Mouse (Mus musculus) heart, embryonic 12.5 days (tissue): ENCODE data around the gene Fam89b. TPM values are rescaled to one million over a fixed set of nuclear protein-coding genes. Genes with fewer than 3 reads are reported as not detected.

Experiments
- ATAC-seq: fragments of 200-750 bp; cut with Nextera tagmentation; 2 replicates; pipeline ENCODE4 v1.8.0; 2017; ENCODE audit warnings: moderate TSS enrichment, moderate library complexity; ENCODE audit not compliant: insufficient number of reproducible peaks, low FRiP score
- H3K27ac ChIP-seq: fragments of 300-500 bp; sonication (generic); 2 replicates; pipeline ENCODE4 v1.5.1; 2016; ENCODE audit warnings: mild to moderate bottlenecking, moderate library complexity; ENCODE audit not compliant: poor library complexity, severe bottlenecking
- H3K27me3 ChIP-seq: fragments of 300-500 bp; sonication (generic); replicated peaks from 2 replicates; pipeline ENCODE4 v1.6.1; 2016; ENCODE audit warnings: mild to moderate bottlenecking, moderate library complexity
- H3K36me3 ChIP-seq: fragments of 300-500 bp; sonication (generic); 2 replicates; pipeline ENCODE4 v1.6.1; 2016; ENCODE audit warnings: mild to moderate bottlenecking, moderate library complexity
- H3K4me1 ChIP-seq: fragments of 300-500 bp; sonication (generic); replicated peaks from 2 replicates; pipeline ENCODE4 v1.6.1; 2016; ENCODE audit warnings: mild to moderate bottlenecking
- H3K4me2 ChIP-seq: fragments of 300-500 bp; sonication (generic); 2 replicates; pipeline ENCODE4 v1.6.1; 2016; ENCODE audit warnings: mild to moderate bottlenecking, moderate library complexity
- H3K4me3 ChIP-seq: fragments of 300-500 bp; sonication (generic); 2 replicates; pipeline ENCODE4 v1.5.1; 2016; ENCODE audit warnings: mild to moderate bottlenecking
- H3K9ac ChIP-seq: fragments of 300-500 bp; sonication (generic); 2 replicates; pipeline ENCODE4 v1.6.1; 2016; ENCODE audit warnings: mild to moderate bottlenecking, moderate library complexity
- H3K9me3 ChIP-seq: fragments of 300-500 bp; sonication (generic); replicated peaks from 2 replicates; pipeline ENCODE4 v1.6.1; 2016; ENCODE audit warnings: mild to moderate bottlenecking, moderate library complexity
- WGBS: fragments of 180-500 bp; shearing (Covaris S2); methylation state at CpG from one replicate; pipeline ENCODE4 v1.1.7; 2016; 5-methylcytosine and 5-hydroxymethylcytosine counted together
- polyA plus RNA-seq: library from polyadenylated mRNA; unstranded; fragments of >200 nt; fragmentation: Nextera tagmentation; extraction: Ambion mirVana; gene quantifications from 2 replicates; pipeline ENCODE4 v1.2.1, GENCODE M21; 2016

The Fam89b gene
- 78.9 and 81.3 TPM in 2 replicates for polyA plus RNA-seq

- WGBS, result under 1% methylated on average over 37 of the region's 37 CpGs
- Histone ChIP-seq H3K4me2 (peak within 1 kb of the TSS; percentile 98), H3K4me1 (peaks cover 58% of the 10 kb centered on the region), H3K27me3 (peaks cover 4% of the 10 kb centered on the region; the same call in 1 of the 2 replicates), H3K36me3 (peaks cover 4% of the 10 kb centered on the region; the same call in 1 of the 2 replicates), H3K4me3 (peak within 1 kb of the TSS; percentile 85), H3K27ac (peak within 1 kb of the TSS; percentile 81), H3K9me3 (no peaks in the 10 kb centered on the region), H3K9ac (peak within 1 kb of the TSS; percentile 89)
- peak; percentile 76 for ATAC-seq
Observed at GRCm38 (mm10) chr19:5729444-5729815, at the start of gene Fam89b. Gene Fam89b (minus strand): TSS chr19:5729653.

GRCm38 (mm10) chr19:5778312-5778711 is 48.9 kb upstream of the Fam89b start:
- no peaks in the 10 kb centered on the region for H3K9me3 ChIP-seq
- 53% methylated on average over 8 of the region's 8 CpGs for WGBS
- no peak overlapping the region for H3K9ac ChIP-seq
- H3K27ac ChIP-seq, result no peak overlapping the region
- no peaks in the 10 kb centered on the region for H3K36me3 ChIP-seq
- no peaks in the 10 kb centered on the region for H3K27me3 ChIP-seq
- H3K4me2 ChIP-seq, result no peak overlapping the region
- H3K4me3 ChIP-seq, result no peak overlapping the region
- ATAC-seq, result no peak
- H3K4me1 ChIP-seq, result no peaks in the 10 kb centered on the region

GRCm38 (mm10) chr19:5777387-5778032 is 48.1 kb upstream of the Fam89b start:
- Histone ChIP-seq H3K4me3 (no peak overlapping the region), H3K36me3 (no peaks in the 10 kb centered on the region), H3K27me3 (no peaks in the 10 kb centered on the region), H3K27ac (no peak overlapping the region), H3K9ac (no peak overlapping the region), H3K4me2 (no peak overlapping the region), H3K4me1 (no peaks in the 10 kb centered on the region), H3K9me3 (no peaks in the 10 kb centered on the region)
- ATAC-seq, result no peak
- WGBS, result 78% methylated on average over 9 of the region's 9 CpGs

- H3K4me3 ChIP-seq, result peak within 1 kb of the TSS; percentile 65
- peaks cover 12% of the 10 kb centered on the region for H3K4me1 ChIP-seq
- H3K9me3 ChIP-seq, result no peaks in the 10 kb centered on the region; the same call in 1 of the 2 replicates
- H3K9ac ChIP-seq, result peak within 1 kb of the TSS; percentile 85
- H3K27ac ChIP-seq, result peak within 1 kb of the TSS; percentile 70
- peak; percentile 98 for ATAC-seq
- no peaks in the 10 kb centered on the region for H3K27me3 ChIP-seq
- H3K36me3 ChIP-seq, result peaks cover 37% of the 10 kb centered on the region
- WGBS, result 1% methylated on average over 64 of the region's 64 CpGs
- peak within 1 kb of the TSS; percentile 86 for H3K4me2 ChIP-seq
Observed at GRCm38 (mm10) chr19:5770925-5771860, 41.7 kb upstream of the Fam89b start, which contains the start of gene Scyl1. Gene Scyl1 (minus strand): TSS chr19:5771419.

GRCm38 (mm10) chr19:5770311-5770710 is 40.9 kb upstream of the Fam89b start:
- Histone ChIP-seq H3K4me2 (peak overlapping the region; percentile 86), H3K9ac (peak overlapping the region; percentile 85), H3K4me3 (peak overlapping the region; percentile 65), H3K27ac (peak overlapping the region; percentile 70), H3K4me1 (peaks cover 12% of the 10 kb centered on the region), H3K9me3 (no peaks in the 10 kb centered on the region; the same call in 1 of the 2 replicates), H3K36me3 (peaks cover 46% of the 10 kb centered on the region), H3K27me3 (no peaks in the 10 kb centered on the region)
- WGBS, result 38% methylated on average over 9 of the region's 9 CpGs
- ATAC-seq, result no peak

- no peak overlapping the region for H3K9ac ChIP-seq
- 88% methylated on average over 4 of the region's 4 CpGs for WGBS
- ATAC-seq, result no peak
- no peak overlapping the region for H3K4me2 ChIP-seq
- H3K36me3 ChIP-seq, result peaks cover 74% of the 10 kb centered on the region
- H3K27ac ChIP-seq, result no peak overlapping the region
- H3K9me3 ChIP-seq, result no peaks in the 10 kb centered on the region; the same call in 1 of the 2 replicates
- H3K4me3 ChIP-seq, result no peak overlapping the region
- peaks cover 12% of the 10 kb centered on the region for H3K4me1 ChIP-seq
- no peaks in the 10 kb centered on the region for H3K27me3 ChIP-seq
Observed at GRCm38 (mm10) chr19:5767271-5767670, 37.8 kb upstream of the Fam89b start.

- Histone ChIP-seq H3K4me3 (no peak overlapping the region), H3K27ac (no peak overlapping the region), H3K9me3 (no peaks in the 10 kb centered on the region), H3K4me2 (no peak overlapping the region), H3K4me1 (no peaks in the 10 kb centered on the region), H3K9ac (no peak overlapping the region), H3K36me3 (peaks cover 95% of the 10 kb centered on the region), H3K27me3 (peaks cover 16% of the 10 kb centered on the region)
- WGBS, result 92% methylated on average over 6 of the region's 6 CpGs
- ATAC-seq, result no peak
Observed at GRCm38 (mm10) chr19:5763163-5763562, 33.7 kb upstream of the Fam89b start.

- Histone ChIP-seq H3K4me1 (peaks cover 16% of the 10 kb centered on the region), H3K9me3 (no peaks in the 10 kb centered on the region), H3K27ac (no peak overlapping the region), H3K4me3 (no peak overlapping the region), H3K4me2 (no peak overlapping the region), H3K36me3 (peaks cover 69% of the 10 kb centered on the region), H3K27me3 (peaks cover 58% of the 10 kb centered on the region), H3K9ac (no peak overlapping the region)
- 91% methylated on average over 14 of the region's 14 CpGs for WGBS
- no peak for ATAC-seq
Observed at GRCm38 (mm10) chr19:5758878-5759403, 29.5 kb upstream of the Fam89b start.

GRCm38 (mm10) chr19:5756991-5757636 is 27.7 kb upstream of the Fam89b start:
- H3K27me3 ChIP-seq, result peaks cover 77% of the 10 kb centered on the region
- peaks cover 60% of the 10 kb centered on the region for H3K36me3 ChIP-seq
- H3K9me3 ChIP-seq, result no peaks in the 10 kb centered on the region
- peak overlapping the region; percentile 66 for H3K9ac ChIP-seq
- H3K4me1 ChIP-seq, result peaks cover 16% of the 10 kb centered on the region
- no peak overlapping the region for H3K27ac ChIP-seq
- peak; percentile 19; the same call in 1 of the 2 replicates for ATAC-seq
- WGBS, result 15% methylated on average over 36 of the region's 36 CpGs
- H3K4me3 ChIP-seq, result peak overlapping the region; percentile 39
- H3K4me2 ChIP-seq, result peak overlapping the region; percentile 71

GRCm38 (mm10) chr19:5756321-5756985 is 27.0 kb upstream of the Fam89b start:
- no peak overlapping the region for H3K27ac ChIP-seq
- H3K9ac ChIP-seq, result peak overlapping the region; percentile 66
- H3K36me3 ChIP-seq, result peaks cover 53% of the 10 kb centered on the region
- peak; percentile 29; the same call in 1 of the 2 replicates for ATAC-seq
- 12% methylated on average over 25 of the region's 29 CpGs for WGBS
- peaks cover 83% of the 10 kb centered on the region for H3K27me3 ChIP-seq
- peaks cover 22% of the 10 kb centered on the region for H3K4me1 ChIP-seq
- no peaks in the 10 kb centered on the region for H3K9me3 ChIP-seq
- peak overlapping the region; percentile 71 for H3K4me2 ChIP-seq
- peak overlapping the region; percentile 39 for H3K4me3 ChIP-seq
